Mouse (Mus musculus): ENCODE results near the gene Stub1.
A peak's percentile ranks its signal among the peaks of the same experiment; 100 is the strongest.

The Stub1 gene

DNA sequence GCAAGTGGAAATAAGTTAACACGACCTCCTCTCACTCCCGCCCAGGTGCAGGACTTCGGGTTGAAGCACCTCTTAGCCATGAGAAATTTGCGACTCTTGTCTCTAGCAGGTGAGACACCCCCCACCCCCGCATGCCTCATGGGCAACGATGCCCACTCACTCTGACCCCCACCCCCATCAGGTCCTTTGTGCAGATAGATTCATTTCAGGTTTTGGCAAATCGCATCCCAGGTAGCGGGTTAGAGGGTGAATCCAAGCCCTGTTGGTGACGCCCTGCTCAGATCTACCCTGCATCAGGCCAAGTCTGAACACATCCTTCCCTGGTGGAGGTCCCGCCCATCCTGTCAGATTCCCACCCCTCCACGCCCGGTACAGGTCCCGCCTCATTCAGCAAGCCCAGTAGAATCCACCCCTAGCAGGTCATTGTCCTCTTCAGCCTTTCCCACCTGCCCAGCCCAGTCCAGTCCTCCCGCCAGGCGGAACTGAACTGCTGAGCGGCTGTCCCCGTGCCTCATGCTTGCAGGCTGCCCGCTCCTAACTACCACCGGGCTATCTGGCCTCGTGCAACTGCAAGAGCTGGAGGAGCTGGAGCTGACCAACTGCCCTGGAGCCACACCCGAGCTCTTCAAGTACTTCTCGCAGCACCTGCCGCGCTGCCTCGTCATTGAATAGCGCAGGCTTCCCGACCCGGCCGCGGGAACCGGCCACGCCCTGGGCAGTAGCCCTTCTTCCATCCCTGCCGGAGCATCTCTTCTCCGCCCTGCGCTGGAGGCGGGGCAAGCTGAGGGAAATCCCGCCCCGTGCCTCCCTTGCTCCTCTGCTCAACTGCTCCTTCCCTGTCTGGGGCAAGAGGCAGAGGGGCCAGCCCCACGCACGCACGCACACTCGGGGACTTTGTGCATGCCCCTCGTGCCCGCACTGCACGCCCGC, 14.1 kb downstream of the Stub1 start:
- DNase-seq = peak; percentile 49

DNA sequence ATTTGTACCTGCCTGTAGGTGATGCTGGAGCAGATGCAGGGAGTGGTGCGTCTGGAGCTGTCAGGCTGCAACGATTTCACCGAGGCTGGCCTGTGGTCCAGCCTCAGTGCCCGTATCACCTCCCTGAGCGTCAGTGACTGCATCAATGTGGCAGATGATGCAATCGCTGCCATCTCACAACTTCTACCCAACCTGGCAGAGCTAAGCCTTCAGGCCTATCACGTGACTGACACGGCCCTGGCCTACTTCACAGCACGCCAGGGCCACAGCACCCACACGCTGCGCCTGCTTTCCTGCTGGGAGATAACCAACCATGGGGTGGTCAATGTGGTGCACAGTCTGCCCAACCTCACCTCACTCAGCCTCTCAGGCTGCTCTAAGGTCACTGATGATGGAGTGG, 15.5 kb downstream of the Stub1 start:
- DNase-seq = no peak

DNA sequence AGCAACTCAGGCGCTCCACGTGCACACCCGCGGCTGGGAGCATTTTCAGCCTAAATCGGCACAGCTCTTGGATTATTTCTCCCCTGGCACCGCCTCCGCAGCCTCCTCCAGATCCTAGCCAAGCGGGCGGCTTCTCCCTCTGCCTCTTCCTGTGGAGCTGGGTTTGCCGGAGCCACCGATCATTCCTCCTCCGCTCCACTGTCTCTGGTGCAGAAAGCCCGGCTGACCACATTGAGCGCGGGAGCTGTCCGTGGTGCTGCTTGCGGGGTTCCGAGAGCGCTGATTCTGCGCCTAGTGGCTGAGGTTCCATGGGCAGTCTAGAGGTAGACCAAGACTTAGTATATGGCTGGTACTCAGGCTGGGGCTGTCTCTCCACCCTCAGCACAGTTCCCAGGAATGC, 19.7 kb downstream of the Stub1 start:
- peak; percentile 75 for DNase-seq

DNA sequence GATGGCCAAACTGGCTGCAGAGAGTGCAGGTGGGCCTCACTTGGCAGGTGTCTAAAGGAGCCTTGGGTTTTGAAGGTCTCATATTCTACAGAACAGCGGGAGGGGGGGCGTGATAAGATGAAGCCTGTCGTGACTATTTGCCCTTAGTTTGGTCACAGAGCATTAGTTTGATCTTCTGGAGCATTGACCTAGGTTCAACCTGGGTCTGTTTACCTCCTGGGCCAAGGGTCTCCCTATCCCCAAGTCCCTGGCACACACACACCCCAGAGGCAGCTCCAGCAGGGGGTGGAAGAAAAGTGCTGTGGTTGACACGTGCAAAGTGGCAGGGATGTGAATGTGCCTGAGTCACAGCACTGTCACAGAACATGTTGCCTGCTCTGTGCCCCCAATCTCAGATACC, 22.3 kb downstream of the Stub1 start:
- peak; percentile 69 for DNase-seq

DNA sequence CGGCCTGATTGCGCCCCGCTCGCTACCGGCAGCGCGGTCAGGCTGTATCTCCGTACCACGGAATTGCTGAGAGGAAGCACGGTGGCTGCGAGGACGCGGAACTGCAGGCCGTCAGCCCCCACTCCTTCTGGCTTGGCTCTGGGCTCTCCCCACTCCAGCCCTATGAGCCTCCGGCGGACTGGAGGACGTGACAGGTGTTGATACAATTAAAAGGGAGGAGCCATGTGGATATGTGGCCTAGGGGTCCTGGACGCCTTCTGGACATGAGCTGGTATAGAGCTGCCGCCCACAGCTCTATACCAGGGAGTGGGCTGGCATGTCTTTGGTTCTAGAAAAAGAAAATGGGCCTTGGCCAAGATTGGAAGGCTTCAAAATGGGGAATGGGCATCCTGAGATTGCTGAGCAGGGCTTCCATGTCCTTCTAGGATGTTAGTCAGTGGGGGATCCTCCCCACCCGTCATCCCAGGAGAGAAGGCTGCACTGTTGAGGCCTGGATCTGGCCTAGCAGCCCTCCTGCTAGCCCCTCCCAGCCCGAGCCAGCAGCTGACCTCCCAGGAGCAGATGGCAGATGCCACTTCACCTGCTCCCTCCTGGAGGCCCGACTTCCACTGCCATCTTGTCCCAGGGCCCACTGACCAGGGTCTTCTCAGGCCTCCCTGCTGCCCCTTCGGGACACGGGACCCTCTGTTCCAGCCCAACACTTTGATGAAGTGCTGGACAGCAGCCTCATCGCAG, 23.4 kb downstream of the Stub1 start:
- DNase-seq = peak; percentile 90

DNA sequence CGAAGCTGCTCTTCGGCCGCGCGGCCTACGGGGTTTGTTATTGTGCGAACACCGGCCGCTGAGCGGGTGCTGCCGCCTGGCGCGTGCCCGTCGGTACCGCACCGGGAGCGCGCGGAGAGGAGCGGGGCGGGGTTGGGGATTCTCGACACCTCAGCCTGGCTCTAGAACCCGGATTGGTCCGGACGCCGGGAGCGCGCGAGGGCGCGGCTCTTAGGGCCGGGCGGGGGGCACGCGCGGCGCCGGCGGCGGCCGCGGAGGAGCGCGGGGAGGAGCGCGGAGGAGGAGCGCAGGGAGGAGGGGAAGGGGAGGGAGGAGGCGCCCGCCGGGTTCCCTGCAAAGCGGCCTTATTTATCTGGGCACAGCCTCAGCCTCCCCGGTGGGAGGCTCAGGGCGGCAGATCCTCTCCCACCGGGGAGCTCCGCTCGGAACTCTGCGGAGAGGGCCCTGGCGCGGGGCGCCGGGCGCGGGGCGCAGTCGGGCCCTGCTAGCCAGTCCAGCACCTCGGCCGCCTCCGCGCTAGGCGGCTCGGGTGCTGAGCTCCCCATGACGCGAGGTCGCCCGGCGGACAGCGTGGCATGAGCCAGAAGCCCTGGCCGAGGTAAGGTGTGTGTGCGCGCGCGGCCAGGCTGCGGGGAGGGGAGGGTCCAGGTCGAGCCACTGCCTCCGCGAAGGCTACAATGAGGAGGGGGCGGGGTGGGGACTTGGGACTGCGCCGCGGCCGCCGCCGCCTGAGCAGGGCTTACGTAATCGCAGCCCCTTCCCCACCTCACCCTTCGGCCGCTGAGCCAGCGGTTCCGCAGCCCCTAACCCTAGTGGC, 24.2 kb downstream of the Stub1 start, which contains the start of gene Fbxl16:
Fbxl16 (plus strand) TSS at position 297 of the 817 bp plus-strand sequence.
- peak; percentile 97 for DNase-seq

DNA sequence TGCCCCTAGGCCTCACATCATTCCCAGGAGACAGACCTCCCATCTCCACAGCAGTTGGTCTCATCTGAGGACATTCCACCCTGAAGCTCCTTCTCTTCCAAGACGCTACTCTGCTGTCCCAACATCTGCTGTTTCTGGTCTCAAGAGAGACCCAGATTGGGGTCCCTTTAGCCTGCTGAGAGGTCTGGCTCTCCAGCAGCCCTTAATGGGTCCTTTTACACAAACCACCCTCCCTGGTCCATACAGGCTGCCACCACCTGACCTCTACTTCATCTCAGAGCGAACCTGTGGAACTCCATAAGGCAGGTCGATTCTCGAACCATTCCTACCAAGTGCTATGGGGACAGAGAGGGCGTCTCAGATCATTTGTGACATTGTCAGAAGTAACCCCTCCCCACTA, 25.2 kb downstream of the Stub1 start:
- peak; percentile 64 for DNase-seq

DNA sequence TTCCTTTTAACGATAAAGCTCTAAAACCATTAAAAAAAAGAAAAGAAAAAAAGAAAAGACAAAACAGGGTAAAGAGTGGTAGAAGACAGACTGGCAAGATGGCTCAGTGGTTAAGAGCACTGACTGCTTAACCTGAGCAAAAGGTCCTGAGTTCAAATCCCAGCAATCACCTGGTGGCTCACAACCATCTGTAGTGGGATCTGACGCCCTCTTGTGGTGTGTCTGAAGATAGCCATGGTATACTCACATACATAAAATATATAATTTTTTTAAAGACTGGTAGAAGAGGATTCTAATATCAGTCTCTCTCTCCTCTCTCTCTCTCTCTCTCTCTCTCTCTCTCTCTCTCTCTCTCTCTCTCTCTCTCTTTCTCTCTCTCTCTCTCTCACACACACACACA, 25.8 kb downstream of the Stub1 start:
- DNase-seq = peak; percentile 40

DNA sequence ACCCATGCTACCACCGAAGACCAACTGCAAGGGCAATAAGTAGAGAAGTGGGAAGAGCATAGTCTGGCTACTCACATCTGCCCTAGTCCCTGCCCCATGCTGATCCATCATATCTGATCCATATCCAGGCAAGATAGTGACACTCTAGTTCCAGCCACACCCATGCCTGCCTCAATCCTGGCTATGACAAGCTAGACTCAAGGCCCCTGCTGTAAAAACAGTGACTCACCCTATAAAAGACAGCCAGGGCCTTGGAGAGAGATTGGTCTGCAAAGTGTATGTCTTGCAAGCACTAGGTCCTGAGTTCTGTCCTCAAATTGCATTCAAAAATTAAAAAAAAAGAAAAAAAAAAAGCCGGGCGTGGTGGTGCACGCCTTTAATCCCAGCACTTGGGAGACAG, 26.7 kb downstream of the Stub1 start:
- peak; percentile 43 for DNase-seq

DNA sequence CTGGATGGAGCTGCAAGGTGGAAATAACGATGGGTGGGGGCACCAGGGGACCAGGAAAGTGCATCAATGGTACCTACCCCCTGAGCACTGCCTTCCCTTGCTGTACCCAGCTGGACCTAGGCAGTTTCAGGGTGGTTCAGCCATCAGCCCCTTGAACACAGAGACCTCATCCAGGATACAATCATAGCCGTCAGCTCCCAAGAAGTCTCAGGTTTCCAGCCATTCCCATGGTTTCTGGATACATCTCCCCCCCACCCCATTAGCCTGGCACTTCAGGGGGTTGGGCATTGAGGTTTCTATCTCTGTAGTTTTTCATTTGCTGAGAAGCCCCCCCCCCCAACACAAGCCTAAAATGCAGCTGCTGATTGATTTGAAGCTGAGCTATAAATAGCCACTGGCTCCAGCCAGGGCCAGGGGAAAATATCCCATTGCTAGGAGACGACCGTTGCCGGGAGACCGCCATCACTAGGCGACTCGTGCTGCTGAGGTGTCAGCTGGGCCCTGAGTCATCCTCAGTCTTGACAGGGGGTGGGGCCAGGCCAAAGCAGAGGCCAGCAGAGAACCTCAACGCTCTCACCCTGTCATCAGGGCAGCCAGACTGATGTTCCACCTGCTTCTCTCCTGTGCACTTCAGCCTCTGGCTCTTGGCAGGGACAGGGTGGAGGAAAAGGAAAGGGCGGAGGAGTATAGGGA, 30.2 kb downstream of the Stub1 start:
- peak; percentile 58 for DNase-seq

DNA sequence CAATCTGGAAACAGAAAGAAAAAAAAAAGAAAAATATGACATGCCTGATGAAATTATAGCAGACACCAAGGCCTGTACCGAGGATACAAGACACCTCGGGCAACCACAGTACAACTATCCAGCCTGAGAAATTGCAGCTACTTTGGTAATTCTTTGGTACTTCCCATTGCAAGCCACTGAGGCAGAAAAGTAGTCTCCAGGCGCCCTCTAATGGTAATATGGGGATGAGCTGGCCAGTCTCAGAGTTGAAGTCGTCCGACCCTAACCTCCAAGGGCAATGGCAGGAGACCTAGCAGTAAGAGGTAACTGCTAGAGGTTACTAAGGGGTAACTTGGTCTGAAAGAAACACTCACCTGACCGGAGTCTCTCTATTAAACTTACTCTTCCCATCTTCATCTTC, 32.2 kb downstream of the Stub1 start:
- DNase-seq = peak; percentile 71

DNA sequence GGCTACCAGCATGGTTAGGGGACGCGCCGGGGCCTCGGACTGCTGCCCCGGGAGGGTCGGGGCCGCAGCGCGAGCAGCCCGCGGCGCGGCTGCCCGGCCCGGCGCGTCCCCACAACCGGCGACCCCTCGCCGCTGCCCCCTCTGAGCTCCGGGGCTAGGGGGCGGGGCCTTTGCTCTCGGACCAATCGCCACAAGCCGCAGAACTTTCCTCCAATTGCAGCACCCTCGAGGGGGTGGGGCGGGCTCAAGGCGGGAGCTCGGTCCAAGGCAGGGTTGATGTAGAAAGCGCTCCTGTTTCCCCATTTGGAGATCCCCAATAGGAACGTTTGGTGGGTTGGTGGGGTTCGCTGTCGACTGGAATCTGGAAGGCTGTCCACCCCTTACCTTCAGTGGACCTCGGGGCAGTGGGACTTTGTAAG, 36.2 kb downstream of the Stub1 start, which contains the start of gene Metrn:
Metrn (minus strand) TSS at position 186 of the 419 bp plus-strand sequence.
- DNase-seq = peak; percentile 74

DNA sequence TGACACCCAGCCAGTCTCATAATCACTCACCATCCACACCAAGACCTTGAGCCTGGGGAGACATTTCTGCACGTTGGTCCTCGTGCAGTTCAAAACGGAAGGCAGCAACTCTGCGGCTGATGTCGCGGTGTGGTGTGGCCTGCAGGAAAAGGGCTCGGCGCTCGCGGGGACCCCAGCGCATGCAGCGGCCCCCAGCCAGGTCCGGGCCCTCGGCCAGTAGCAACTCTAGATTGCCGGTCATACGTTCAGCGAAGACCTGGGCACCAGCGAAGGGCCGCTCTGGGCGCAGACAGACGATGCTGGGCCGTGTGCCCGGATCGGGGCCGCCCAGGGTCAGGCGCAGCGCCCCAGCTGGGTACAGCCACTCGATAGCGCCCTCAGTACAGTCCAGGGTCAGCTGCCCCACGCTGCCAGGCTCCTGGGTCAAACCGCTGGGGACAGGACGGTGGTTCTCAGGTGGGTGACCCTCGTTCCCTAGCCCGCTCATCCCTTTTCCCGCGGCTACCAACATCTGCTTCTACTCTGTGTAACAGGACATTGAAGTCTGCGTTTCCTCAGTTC, 36.9 kb downstream of the Stub1 start:
- DNase-seq = no peak

DNA sequence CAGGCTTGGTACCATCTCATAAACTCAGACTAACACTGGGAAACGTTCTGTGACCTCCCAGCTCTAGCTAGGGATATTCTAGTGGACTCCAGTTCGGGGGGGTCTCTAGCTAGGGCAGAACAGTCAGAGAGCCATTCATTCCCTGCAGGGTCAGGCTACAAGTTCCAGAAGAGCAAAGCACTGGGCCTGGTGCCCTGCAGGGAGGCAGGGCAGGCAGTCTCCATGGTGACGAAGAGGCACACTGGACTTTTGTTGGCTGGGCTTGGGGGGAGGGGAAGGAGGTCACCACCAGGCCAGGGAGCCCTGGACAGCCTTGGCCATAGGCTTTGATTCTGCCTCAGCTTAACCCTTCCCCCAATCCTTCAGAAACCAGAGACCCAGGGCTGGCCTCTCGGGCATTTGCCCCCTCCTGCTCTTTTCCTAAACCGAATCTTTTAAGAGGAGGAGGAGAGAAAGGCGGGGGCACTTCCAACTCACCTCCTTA, 37.6 kb downstream of the Stub1 start, which contains the start of gene AC134908.4:
AC134908.4 (minus strand) TSS at position 51 of the 484 bp plus-strand sequence.
- peak; percentile 74 for DNase-seq

DNA sequence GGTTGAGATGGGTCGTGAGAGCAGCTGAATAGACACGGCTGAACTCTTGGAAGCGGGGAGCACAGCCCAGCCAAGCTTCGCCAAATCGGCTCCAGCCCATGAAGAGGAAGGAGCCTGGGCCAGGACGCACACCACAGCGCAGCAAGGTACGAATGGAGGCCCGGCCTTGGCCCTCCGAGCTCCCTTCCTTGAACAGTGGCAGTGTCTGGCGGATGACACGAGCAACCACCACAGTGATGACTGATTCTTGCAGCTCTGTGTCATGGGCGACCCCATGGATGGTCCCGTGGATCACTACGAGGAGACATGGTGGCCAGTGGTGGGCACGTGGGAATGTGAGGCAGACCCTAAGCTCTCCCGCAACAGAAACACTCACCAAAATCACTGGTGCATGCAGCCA, 38.2 kb downstream of the Stub1 start:
- DNase-seq = no peak

DNA sequence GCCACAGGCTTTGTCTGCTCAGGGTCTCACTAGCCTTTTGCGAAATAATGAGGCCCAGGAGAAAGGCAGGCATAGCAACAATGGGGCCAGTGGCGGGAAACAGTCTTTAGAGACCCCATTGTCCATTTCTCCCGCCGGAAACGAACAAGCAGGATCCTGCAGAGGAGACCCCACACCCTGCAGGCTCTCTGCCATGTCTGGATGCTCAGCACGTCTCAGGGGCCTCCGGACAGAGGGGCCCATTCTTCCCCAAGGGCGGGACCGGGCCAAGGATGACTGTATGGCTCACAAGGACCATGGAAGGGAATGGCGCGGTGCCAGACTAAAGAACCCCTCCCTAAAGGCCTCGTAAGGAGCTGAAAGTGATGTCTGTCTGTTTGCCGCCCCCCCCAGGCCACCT, 39.0 kb downstream of the Stub1 start:
- DNase-seq = no peak

DNA sequence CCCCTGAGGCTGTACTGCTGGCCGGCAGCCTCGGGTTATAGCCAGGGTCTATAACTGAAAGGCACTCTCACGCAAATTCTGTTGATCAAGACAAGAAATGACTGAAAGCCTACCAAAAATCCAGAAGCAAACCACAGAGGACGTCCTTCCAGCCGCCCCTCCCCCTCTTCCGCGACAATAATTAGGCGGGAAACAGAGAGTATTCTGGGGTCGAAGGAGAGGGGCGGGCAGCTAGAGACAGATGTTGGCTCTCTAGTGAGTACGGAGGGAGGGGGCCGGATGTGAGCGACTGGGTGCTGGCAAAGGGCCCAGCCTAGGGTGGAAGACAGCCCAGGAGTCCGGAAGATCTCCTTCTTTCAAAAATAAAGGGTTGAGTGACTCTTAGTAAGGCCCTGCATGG, 40.6 kb downstream of the Stub1 start, which contains the start of gene Fam173a:
Fam173a (minus strand) TSS at position 287 of the 400 bp plus-strand sequence.
- peak; percentile 76 for DNase-seq

DNA sequence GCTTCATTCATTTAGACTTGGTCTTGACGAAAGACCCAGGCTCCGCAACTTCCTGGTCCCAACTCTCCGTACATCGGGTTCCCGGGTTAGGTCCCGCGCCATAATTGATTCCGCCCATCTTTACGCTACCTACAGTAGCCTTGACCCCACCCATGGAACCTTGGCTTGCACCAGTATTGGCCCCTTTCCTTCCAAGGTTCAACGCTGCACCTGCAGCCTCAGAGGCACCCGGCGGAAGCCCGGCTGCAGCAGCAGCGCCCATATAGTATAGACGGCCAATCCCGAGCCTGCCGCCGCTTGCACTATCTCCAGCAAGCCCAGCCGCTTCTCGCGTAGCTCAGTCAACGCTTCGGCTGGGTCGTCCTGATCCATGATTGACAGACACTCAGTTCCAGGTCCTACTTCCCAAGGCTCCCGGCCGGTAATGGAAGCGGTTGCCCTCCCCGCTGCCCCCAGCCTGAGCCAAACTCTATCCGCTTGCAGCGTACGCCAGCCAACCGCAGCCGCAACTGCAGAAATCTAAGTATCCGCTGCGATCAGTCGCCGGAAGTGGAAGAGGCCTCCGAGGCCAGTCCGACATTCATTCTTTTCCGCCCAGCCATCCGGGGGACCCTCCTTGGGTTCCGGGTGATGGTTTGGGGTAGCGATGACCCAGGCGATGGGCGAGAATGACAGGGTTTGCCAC, 41.2 kb downstream of the Stub1 start:
- DNase-seq = peak; percentile 85

DNA sequence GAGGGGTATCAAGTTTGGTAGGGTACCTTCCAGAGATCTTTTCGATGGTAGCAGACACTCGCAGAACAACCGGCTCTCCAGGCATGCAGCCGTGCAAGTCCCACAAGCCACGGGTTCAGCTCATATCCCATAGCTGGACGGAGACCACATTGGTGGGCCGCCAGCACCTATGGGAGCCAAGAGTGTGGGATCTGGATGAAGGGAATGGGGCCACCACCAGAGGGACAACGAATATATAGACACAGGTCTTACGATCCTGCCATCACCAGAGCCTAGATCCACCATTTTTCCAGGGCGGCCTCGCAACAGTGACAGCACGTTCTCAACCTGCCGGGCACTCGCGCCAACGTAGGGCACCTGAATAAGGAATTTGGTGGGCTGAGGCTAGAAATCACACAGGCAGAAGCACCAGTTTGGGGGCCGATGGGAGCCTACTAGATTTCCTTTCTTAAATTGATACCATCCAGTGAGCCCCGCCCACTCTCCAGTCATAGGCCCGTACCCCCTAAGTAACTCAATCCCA, 41.8 kb downstream of the Stub1 start:
- DNase-seq = no peak

DNA sequence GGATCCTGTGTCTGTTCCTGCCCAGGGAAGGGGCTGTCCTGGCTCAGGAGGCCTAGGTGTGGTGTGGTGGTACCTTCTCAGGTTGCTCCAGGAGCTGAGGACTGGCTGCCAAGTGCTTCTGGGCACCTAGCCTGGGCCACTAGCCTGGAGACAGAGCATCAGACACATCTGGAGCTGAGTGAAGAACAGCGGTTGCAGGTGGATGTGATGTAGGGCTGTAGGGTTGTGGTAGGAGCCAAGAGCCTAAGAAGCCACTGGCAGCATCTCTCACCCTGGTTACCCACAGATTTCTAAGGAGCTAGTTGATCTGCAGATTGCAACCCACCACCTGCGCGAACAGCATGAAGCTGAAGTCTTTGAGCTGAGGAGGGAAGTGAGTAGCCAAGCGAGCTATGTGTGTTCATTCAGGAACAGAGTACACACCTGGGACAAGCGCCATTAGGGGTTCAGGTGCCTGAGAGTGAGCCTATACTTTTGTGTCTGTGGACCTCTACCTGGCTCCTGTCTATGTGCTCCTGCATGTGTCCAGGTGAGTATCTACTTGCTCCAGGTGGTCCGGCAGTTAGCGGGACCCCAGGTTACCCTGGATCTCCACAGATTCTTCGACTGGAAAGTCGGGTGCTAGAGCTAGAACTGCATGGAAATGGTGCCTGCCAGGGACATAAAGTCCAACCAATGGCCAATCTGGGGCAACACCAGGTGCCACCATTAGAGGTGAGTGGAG, 46.3 kb downstream of the Stub1 start:
- no peak for DNase-seq

Data from cerebellum, adult 9-11 months (tissue).